In the genomic region with DNA sequence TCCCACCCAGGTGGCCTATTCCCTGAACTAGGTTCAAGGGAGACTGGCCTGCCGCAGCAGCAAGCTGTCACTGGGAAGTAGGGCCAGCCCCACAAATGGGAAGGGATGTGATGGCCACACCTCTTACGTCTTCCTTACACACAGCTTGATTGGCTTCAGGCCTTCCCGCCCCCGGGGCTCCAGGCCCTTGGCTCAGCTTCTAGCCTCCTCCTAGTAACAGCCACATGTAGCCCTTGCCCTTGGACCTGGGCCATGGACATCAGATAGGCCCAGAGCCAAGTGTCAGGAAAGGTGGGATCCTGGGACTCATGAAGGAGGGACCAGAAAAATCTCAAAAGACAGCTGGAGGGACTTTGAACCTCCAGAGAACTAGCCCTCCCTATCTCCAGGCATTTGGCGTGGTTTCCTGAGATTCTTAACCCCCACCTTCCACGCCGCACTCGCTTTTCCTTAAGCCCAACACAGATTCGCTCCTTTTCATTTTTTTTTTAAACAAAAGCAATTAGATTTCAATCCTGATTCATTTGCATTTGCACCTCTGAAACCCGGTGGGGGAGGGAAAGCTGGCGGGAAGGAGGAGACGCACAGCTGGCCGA, we compare ENCODE assay signal across 8 mouse cellular contexts. TPM values are rescaled to one million over a fixed set of nuclear protein-coding genes. Genes with fewer than 3 reads are reported as not detected.
DNase-seq lines count a peak whose midpoint lies in the region; ATAC-seq lines count a peak whose summit lies in the region.

No protein-coding gene starts in this region.

- H3K27ac ChIP-seq in embryonic facial prominence, embryonic 11.5 days (replicated peaks; ENCODE audit: low read depth, low read length): 0 out of 2 replicates have a peak overlapping the region, but pooled peaks have one; percentile 28
- H3K27ac ChIP-seq in hindbrain, embryonic 13.5 days: peak overlapping the region; percentile 96
- H3K27ac ChIP-seq in lung, embryonic 15.5 days: peak overlapping the region; percentile 49
- peak overlapping the region; percentile 76 for H3K27ac ChIP-seq in stomach, embryonic 15.5 days

- WGBS in embryonic facial prominence, embryonic 11.5 days: 1% methylated on average over 13 of the region's 13 CpGs
- WGBS in hindbrain, embryonic 13.5 days: 1% methylated on average over 13 of the region's 13 CpGs
- 2% methylated on average over 13 of the region's 13 CpGs for WGBS in lung, embryonic 15.5 days
- 4% methylated on average over 13 of the region's 13 CpGs for WGBS in stomach, embryonic 15.5 days

- peak overlapping the region; percentile 52; the same call in 1 of the 2 replicates for H3K9ac ChIP-seq in embryonic facial prominence, embryonic 11.5 days (replicated peaks; ENCODE audit: low read length)
- peak overlapping the region; percentile 71 for H3K9ac ChIP-seq in hindbrain, embryonic 13.5 days
- peak overlapping the region; percentile 33; the same call in 1 of the 2 replicates for H3K9ac ChIP-seq in lung, embryonic 15.5 days
- peak overlapping the region; percentile 9; the same call in 1 of the 2 replicates for H3K9ac ChIP-seq in stomach, embryonic 15.5 days

- no peaks in the 10 kb centered on the region for H3K36me3 ChIP-seq in embryonic facial prominence, embryonic 11.5 days (replicated peaks; ENCODE audit: control insufficient read depth, insufficient read depth, low read depth, low read length)
- H3K36me3 ChIP-seq in hindbrain, embryonic 13.5 days: no peaks in the 10 kb centered on the region
- H3K36me3 ChIP-seq in lung, embryonic 15.5 days: no peaks in the 10 kb centered on the region
- no peaks in the 10 kb centered on the region for H3K36me3 ChIP-seq in stomach, embryonic 15.5 days

- peak overlapping the region; percentile 31 for H3K4me3 ChIP-seq in embryonic facial prominence, embryonic 11.5 days (ENCODE audit: low read depth, low read length)
- peak overlapping the region; percentile 35 for H3K4me3 ChIP-seq in hindbrain, embryonic 13.5 days
- peak overlapping the region; percentile 41 for H3K4me3 ChIP-seq in lung, embryonic 15.5 days
- H3K4me3 ChIP-seq in stomach, embryonic 15.5 days (replicated peaks): peak overlapping the region; percentile 42

- H3K9me3 ChIP-seq in embryonic facial prominence, embryonic 11.5 days (replicated peaks; ENCODE audit: control insufficient read depth, low read length): no peaks in the 10 kb centered on the region
- H3K9me3 ChIP-seq in hindbrain, embryonic 13.5 days: no peaks in the 10 kb centered on the region
- H3K9me3 ChIP-seq in lung, embryonic 15.5 days: no peaks in the 10 kb centered on the region
- no peaks in the 10 kb centered on the region for H3K9me3 ChIP-seq in stomach, embryonic 15.5 days

- H3K4me2 ChIP-seq in embryonic facial prominence, embryonic 11.5 days (ENCODE audit: low read depth, low read length): peak overlapping the region; percentile 77
- H3K4me2 ChIP-seq in hindbrain, embryonic 13.5 days: peak overlapping the region; percentile 88
- peak overlapping the region; percentile 89 for H3K4me2 ChIP-seq in lung, embryonic 15.5 days
- H3K4me2 ChIP-seq in stomach, embryonic 15.5 days: peak overlapping the region; percentile 89

- H3K27me3 ChIP-seq in embryonic facial prominence, embryonic 11.5 days (ENCODE audit: control insufficient read depth, insufficient read depth, low read length): peaks cover 80% of the 10 kb centered on the region
- H3K27me3 ChIP-seq in hindbrain, embryonic 13.5 days: peaks cover 72% of the 10 kb centered on the region
- peaks cover 91% of the 10 kb centered on the region for H3K27me3 ChIP-seq in lung, embryonic 15.5 days
- H3K27me3 ChIP-seq in stomach, embryonic 15.5 days (replicated peaks): peaks cover 84% of the 10 kb centered on the region

- DNase-seq in CD4-positive, CD25-positive, alpha-beta regulatory T cell, adult 2 months (ENCODE audit: low read depth, low spot score): peak; percentile 43
- DNase-seq in B cell, adult 2 months: peak; percentile 29 to 31
- peak; percentile 78 for DNase-seq in embryonic facial prominence, embryonic 11.5 days (ENCODE audit: low spot score)
- DNase-seq in gastrocnemius, adult 8-10 months (ENCODE audit: low spot score in 2 of 2): no peak

- H3K4me1 ChIP-seq in embryonic facial prominence, embryonic 11.5 days (ENCODE audit: control insufficient read depth, insufficient read depth, low read length): peaks cover 12% of the 10 kb centered on the region
- peaks cover 65% of the 10 kb centered on the region for H3K4me1 ChIP-seq in hindbrain, embryonic 13.5 days (replicated peaks)
- peaks cover 60% of the 10 kb centered on the region for H3K4me1 ChIP-seq in lung, embryonic 15.5 days
- peaks cover 48% of the 10 kb centered on the region for H3K4me1 ChIP-seq in stomach, embryonic 15.5 days

- no peak for ATAC-seq in CD4-positive, CD25-positive, alpha-beta regulatory T cell, adult 4 months
- ATAC-seq in embryonic facial prominence, embryonic 11.5 days (replicated peaks; ENCODE audit: insufficient number of reproducible peaks, low FRiP score, low TSS enrichment, low read depth): peak; percentile 39
- no peak for ATAC-seq in hindbrain, embryonic 13.5 days (ENCODE audit: low FRiP score)
- peak; percentile 48; the same call in 1 of the 2 replicates for ATAC-seq in lung, embryonic 15.5 days (ENCODE audit: borderline replicate concordance, extremely low read depth, low FRiP score, low TSS enrichment)
- ATAC-seq in stomach, embryonic 15.5 days (ENCODE audit: insufficient read depth, low FRiP score, low read depth): peak; percentile 57; the same call in 1 of the 2 replicates

RNA-seq across cellular contexts. Expression of gene Cbx8, which starts 12.0 kb away (rescaled TPM):
- polyA plus RNA-seq in CD4-positive, CD25-positive, alpha-beta regulatory T cell, adult 4 months (2017; shearing (Covaris generic)): 1 to 10 TPM; 4.0 to 6.7 TPM
- 10.3 and 12.2 TPM in 2 replicates for polyA plus RNA-seq in embryonic facial prominence, embryonic 11.5 days (2014; fragmentation: Nextera tagmentation; extraction: Ambion mirVana)
- 10.0 and 11.1 TPM in 2 replicates for polyA plus RNA-seq in hindbrain, embryonic 13.5 days (2015; fragmentation: Nextera tagmentation; extraction: Ambion mirVana)
- 9.4 and 11.3 TPM in 2 replicates for polyA plus RNA-seq in lung, embryonic 15.5 days (2015; fragmentation: Nextera tagmentation; extraction: Ambion mirVana)
- polyA plus RNA-seq in stomach, embryonic 15.5 days (2015; fragmentation: Nextera tagmentation; extraction: Ambion mirVana): 6.9 and 7.2 TPM in 2 replicates
- total RNA-seq in gastrocnemius, adult 8-10 months (2022): 1 to 10 TPM; 1.1 to 3.3 (median 2.5) TPM

RNA-seq across cellular contexts. Expression of gene Cbx2, which starts 30.0 kb away (rescaled TPM):
- polyA plus RNA-seq in CD4-positive, CD25-positive, alpha-beta regulatory T cell, adult 4 months (2017; shearing (Covaris generic)): 1 to 10 TPM; 1.4 to 1.5 TPM
- polyA plus RNA-seq in embryonic facial prominence, embryonic 11.5 days (2014; fragmentation: Nextera tagmentation; extraction: Ambion mirVana): 87.1 and 91.8 TPM in 2 replicates
- polyA plus RNA-seq in hindbrain, embryonic 13.5 days (2015; fragmentation: Nextera tagmentation; extraction: Ambion mirVana): 20.3 and 24.2 TPM in 2 replicates
- 36.7 and 38.3 TPM in 2 replicates for polyA plus RNA-seq in lung, embryonic 15.5 days (2015; fragmentation: Nextera tagmentation; extraction: Ambion mirVana)
- polyA plus RNA-seq in stomach, embryonic 15.5 days (2015; fragmentation: Nextera tagmentation; extraction: Ambion mirVana): 21.3 and 24.8 TPM in 2 replicates
- total RNA-seq in gastrocnemius, adult 8-10 months (2022): 1 to 10 TPM in 1 of 4 experiments, under 1 TPM in 3; 0.29 to 1.1 (median 0.68) TPM

RNA-seq across cellular contexts. Expression of gene Cbx4, which starts 33.3 kb away (rescaled TPM):
- 1 to 10 TPM; 1.7 to 3.7 TPM for polyA plus RNA-seq in CD4-positive, CD25-positive, alpha-beta regulatory T cell, adult 4 months (2017; shearing (Covaris generic))
- 4.4 and 4.8 TPM in 2 replicates for polyA plus RNA-seq in embryonic facial prominence, embryonic 11.5 days (2014; fragmentation: Nextera tagmentation; extraction: Ambion mirVana)
- polyA plus RNA-seq in hindbrain, embryonic 13.5 days (2015; fragmentation: Nextera tagmentation; extraction: Ambion mirVana): 14.1 and 15.8 TPM in 2 replicates
- polyA plus RNA-seq in lung, embryonic 15.5 days (2015; fragmentation: Nextera tagmentation; extraction: Ambion mirVana): 13.3 and 14.1 TPM in 2 replicates
- polyA plus RNA-seq in stomach, embryonic 15.5 days (2015; fragmentation: Nextera tagmentation; extraction: Ambion mirVana): 10.2 and 10.3 TPM in 2 replicates
- total RNA-seq in gastrocnemius, adult 8-10 months (2022): 1 to 10 TPM; 2.1 to 3.0 (median 2.2) TPM

Comparison
In these comparisons a context has a peak if more than half of its experiments do, and no peak if none do; other contexts are left out.
1. DNase-seq: peak in CD4-positive, CD25-positive, alpha-beta regulatory T cell, adult 2 months (single experiment), B cell, adult 2 months (2 of 2) and embryonic facial prominence, embryonic 11.5 days (single experiment); none in gastrocnemius, adult 8-10 months (0 of 2).
2. ATAC-seq: peak in embryonic facial prominence, embryonic 11.5 days (single experiment), lung, embryonic 15.5 days (single experiment) and stomach, embryonic 15.5 days (single experiment); none in CD4-positive, CD25-positive, alpha-beta regulatory T cell, adult 4 months (single experiment) and hindbrain, embryonic 13.5 days (single experiment).
3. H3K27ac ChIP-seq: peak in every context shown above with its lines; median percentile 96 in hindbrain, embryonic 13.5 days; 76 in stomach, embryonic 15.5 days; 49 in lung, embryonic 15.5 days; 28 in embryonic facial prominence, embryonic 11.5 days.
4. H3K9ac ChIP-seq: peak in every context shown above with its lines; median percentile 71 in hindbrain, embryonic 13.5 days; 52 in embryonic facial prominence, embryonic 11.5 days; 33 in lung, embryonic 15.5 days; 9 in stomach, embryonic 15.5 days.
5. Peak in every context shown above with its lines, with median percentiles within 50 percentile points of each other: H3K4me2 ChIP-seq and H3K4me3 ChIP-seq.